Mouse (Mus musculus): Measurements from ENCODE around the gene Rad54l2.
A peak's percentile ranks its signal among the peaks of the same experiment; 100 is the strongest.

Rad54l2 gene

GRCm38 (mm10) chr9:106788812-106789321, at the start of gene Rad54l2:
Gene Rad54l2 (minus strand): TSS chr9:106789194.
- DNase-seq, result peak; percentile 91

- peak; percentile 90 for DNase-seq
Observed at GRCm38 (mm10) chr9:106822381-106823104, 33.5 kb upstream of the Rad54l2 start.

- DNase-seq, result peak; percentile 99
Observed at GRCm38 (mm10) chr9:106821618-106822380, 32.8 kb upstream of the Rad54l2 start, which contains the start of gene Dcaf1. Gene Dcaf1 (plus strand): TSS chr9:106821874.

GRCm38 (mm10) chr9:106821050-106821617, 32.1 kb upstream of the Rad54l2 start:
- peak; percentile 1 for DNase-seq

DNA sequence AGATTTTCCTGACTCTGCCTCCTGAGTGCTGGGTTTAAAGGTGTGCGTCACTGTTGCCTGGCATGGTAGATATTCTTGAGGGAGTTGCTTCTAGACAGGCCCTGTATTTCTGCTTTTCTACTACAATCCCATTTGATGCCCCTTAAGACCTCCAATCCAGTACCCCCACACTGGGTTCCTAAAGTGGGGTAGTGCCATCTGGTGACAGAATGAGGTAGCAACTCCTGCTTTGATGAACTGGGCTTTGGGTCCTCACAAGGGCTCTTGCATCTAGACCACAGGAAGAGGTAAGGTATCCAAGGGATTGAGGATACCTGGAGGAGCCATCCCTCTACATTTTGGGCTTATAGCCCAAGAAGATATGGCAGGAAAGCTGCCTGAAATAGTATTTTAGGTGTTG, 30.2 kb upstream of the Rad54l2 start:
- peak; percentile 59 for DNase-seq

GRCm38 (mm10) chr9:106818191-106818590, 29.2 kb upstream of the Rad54l2 start:
- DNase-seq, result no peak

DNA sequence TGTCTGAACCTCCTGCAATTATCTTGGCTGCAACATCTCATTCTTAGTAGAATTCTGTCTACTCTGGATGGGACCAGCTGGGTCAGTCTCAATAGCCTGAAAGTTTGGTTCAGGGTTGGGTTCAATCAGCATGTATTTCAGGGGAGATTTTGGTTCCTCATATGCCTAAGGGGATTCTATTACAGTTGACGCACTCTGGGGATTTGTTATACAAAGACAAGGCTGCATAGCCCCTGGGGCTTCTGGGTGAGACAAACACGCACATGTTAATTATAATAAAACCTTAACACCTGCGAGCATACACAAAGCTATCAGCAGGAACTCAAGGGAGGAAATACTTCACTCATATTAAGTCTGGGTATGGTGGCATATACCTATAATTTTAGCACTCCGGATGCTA, 17.5 kb upstream of the Rad54l2 start:
- DNase-seq, result no peak

GRCm38 (mm10) chr9:106790831-106791230, 1.8 kb upstream of the Rad54l2 start:
- no peak for DNase-seq

DNA sequence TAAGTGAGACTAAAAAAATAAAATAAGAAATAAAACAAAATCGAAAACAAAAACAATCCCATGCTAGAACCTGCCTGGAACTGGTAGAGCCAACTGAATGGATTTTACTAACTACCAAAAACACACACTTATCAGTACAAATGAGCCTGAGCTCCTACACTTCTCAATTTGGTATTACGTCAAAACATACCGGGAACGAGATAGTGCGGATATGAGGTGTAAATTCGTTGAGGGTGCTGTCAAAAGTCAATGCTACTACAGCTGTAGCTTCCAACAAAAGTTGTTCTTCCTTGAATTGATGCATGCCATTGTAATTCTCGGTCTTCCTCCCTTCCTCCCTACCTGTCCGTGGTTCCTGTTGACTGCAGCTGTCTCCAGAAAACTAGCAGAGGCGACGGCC, 369 bp upstream of the Rad54l2 start:
- DNase-seq, result no peak

DNA sequence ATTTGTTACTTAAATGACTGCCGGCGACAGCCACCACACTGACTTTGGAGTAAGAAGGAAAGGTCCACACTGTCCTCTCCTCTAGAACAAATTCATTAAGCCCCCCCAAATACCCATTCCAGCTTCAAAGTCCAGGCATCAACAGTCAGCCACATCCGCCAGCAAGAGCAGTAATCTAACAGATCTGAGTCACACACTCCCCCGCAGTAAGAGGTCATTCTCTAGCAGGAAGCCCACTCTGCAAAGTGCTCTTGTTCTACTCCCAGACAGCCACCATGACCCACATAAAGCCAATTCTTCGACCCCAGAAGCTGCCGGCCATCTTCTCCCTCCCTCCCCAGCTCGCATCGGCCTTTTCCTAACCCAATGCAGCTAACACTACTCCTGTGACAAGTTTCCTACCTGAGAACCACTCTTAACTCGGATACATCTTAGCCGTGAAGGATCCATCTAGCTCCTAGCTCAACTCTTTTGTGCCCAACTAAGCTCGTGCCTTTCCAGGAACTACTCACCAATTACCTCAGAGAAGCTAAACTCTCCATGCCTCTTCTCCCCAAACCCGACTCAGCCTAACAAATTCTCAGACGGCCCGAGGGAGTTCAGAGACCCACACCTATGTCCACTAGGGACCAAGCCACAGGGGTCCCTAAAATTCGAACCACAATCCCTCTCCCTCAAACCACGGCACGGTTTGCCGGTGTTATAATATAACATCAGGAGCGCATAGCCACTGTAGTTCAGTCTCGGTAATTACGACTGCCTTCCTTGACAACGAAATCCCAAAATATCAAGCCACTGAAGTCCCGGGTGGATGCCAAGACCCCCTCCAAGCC, 799 bp downstream of the Rad54l2 start:
- DNase-seq, result peak; percentile 25

DNA sequence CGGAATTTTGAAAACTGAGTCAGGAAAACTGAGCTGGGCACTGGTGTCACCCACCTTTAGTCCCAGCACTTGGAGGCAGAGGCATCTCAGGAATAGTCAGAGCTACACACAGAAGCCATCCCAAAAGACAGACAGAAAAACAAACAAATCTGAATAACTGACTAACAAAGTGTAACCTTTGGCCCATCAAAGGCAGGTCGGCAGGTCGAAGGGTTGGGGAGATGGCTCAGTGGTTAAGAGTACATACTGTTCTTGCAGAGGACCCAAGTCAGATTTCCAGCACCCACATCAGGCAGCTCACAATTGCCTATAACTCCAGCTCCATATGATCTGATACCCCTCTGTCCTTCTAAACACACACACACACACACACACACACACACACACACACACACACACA, 3.8 kb downstream of the Rad54l2 start:
- DNase-seq, result no peak

- no peak for DNase-seq
Observed at GRCm38 (mm10) chr9:106783554-106783953, 5.4 kb downstream of the Rad54l2 start.

- DNase-seq, result no peak
Observed at GRCm38 (mm10) chr9:106780086-106780485, 8.9 kb downstream of the Rad54l2 start.

DNA sequence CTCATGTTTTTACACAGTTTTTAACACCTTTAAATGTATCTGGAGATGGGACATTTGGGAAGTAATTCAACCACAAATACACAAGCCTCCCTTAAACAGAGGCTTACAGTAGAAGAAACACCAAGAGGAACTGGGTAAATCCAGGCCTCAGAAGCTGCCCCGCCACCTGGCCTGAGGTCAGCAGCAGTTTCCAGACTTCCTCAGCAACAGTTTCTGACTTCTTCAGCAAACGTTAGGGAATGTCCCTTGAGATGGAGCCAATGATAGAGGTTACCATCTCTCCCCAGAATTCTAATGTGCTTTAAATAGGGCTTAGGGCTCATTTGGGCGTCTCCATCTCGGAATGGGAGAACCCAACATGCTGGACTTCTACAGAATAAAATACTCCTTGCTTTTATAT, 10.7 kb downstream of the Rad54l2 start:
- no peak for DNase-seq

GRCm38 (mm10) chr9:106777423-106777822, 11.6 kb downstream of the Rad54l2 start:
- DNase-seq, result no peak

DNA sequence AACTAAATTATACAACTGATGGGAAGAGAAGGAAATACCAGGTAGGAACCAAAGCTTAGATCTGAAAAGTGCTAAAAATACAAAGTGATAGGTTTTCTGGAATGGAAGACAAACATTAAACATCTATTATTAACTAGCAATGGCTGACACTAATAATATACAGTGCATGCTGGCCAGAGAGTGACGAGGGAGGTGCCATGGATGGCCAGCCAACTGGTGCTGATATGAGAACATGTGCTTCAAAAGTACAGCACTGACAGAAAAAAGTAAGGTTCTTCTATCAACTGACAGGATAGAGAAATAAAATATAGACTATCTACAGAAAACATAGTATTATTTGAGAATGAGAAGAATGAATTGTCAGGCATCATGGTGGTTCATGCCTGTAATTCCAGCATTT, 12.9 kb downstream of the Rad54l2 start:
- no peak for DNase-seq

DNA sequence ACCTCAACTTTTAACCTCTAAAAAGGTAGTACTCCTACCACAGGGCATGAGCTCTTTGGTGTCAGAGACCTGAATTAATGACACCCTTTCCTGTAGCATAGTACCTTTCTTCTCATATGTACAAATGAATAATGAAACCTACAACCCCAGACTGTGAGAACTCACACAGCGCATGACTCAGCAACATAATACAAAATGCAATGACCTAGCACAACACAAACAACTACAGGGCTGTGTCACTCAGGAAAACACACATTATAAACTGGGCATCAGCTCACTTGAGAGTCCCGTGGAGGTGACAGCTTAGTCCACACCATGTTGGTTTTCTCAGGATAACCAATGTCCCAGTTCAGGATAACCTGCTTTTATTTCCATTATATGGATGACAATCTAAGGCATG, 17.2 kb downstream of the Rad54l2 start:
- DNase-seq, result no peak

DNA sequence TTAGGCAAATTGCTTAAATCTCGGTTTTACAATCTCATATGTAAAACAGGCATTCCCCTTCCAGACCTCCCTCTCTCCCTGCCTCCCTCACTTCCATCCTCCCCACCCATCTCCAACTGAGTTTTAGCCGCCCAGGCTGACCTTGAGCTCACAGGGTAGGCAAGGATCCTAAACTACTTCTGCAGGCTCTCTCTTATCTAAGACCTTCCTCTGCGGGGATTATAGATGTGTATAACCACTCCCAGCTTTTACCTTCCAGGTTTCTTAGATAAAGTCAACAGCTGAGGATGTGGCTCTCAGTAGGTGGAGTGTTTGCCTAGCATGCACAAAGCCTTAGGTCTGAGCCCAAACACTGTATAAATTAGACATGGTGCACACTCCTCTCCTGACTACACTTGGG, 18.8 kb downstream of the Rad54l2 start:
- DNase-seq, result no peak

DNA sequence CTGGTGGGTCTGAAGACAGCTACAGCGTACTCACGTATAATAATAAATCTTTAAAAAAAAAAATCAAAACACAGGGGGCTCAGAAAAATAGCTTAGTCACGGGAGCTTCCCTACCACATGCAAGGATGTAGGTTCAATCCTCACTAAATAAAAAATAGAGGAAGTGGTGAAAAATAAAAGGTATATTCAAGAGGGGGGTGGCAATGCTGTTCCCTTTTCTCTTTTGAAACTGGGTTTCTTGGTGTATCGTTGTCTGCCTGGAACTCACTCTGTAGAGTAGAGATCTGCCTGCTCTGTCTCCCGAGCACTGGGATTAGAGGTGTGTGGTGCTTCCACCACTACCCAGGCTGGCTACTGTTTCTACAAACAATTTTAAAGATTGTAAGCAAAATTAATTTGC, 19.2 kb downstream of the Rad54l2 start:
- DNase-seq, result no peak

DNA sequence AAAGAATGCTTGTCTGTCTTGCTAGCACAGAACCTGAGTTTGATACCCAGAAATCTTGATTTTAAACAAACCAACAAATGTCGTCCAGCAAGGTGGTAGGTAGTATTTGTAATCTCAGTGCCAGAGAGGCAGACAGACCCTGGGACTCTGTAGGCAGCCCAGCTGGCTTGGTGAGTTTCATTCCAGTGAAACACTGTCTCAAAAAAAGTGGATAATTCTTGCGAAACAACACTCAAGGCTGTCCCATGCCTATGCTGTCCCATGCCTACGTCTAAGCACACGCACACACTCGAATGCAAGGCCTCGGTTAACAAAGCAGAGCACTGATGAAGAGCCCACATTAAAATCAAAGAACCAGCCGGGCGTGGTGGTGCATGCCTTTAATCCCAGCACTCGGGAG, 32.6 kb downstream of the Rad54l2 start:
- DNase-seq, result no peak

DNA sequence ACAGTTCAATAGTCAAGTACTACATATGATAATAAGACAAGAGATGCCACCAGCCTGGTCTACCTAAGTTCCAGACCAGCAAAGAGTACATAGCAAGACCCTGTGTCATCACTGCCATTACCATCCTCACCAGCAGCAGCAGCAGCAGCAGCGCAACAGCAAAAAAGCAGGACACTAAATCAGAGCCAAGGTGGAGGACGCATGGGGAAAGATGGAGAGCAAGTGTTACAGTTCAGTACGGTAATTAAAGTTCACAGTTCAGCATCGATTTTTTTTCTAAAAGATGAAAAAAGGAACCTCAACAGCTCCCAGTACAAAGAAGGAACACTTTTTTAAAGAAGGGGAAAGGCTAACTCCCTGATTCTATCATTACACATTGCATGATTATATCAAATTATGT, 33.2 kb downstream of the Rad54l2 start:
- no peak for DNase-seq

- DNase-seq, result no peak
Observed at GRCm38 (mm10) chr9:106754311-106754710, 34.7 kb downstream of the Rad54l2 start.

DNA sequence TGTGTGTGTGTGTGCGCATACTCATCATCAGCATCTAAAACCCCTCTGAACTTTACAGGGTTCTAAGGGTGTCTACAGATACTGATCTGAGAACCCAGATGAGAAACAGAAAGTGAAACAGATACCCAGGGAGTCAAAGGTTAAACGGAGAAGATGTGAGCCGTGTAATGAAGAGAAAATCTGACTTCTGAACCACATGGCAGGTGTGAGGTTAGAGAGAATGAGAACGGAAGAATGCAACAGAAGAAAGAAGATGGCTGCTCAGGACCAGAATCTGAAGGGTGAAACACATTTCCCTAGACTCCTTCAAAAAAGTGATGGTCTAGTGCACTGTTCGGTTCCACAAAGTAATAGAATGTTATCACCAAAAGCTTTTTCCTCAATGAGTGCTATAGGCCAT, 36.9 kb downstream of the Rad54l2 start:
- DNase-seq, result no peak

Measured in retina, postnatal 1 day (tissue).